ENCODE assay signal across 8 mouse cellular contexts in genomic region chr8:117334748-117335393, GRCm38 (mm10).
DNase-seq lines count a peak whose midpoint lies in the region; ATAC-seq lines count a peak whose summit lies in the region.

No protein-coding gene starts in this region.

- H3K27me3 ChIP-seq in embryonic facial prominence, embryonic 14.5 days (replicated peaks; ENCODE audit: control insufficient read depth, insufficient read depth, low read length) = no peaks in the 10 kb centered on the region
- H3K27me3 ChIP-seq in intestine, embryonic 16.5 days (replicated peaks; ENCODE audit: control insufficient read depth, insufficient read depth, low read length) = no peaks in the 10 kb centered on the region
- H3K27me3 ChIP-seq in liver, embryonic 16.5 days (ENCODE audit: control insufficient read depth, insufficient read depth, low read depth, low read length) = no peaks in the 10 kb centered on the region

- peak; percentile 29; the same call in 1 of the 2 replicates for ATAC-seq in frontal cortex, adult (ENCODE audit: low TSS enrichment)
- peak; percentile 45; the same call in 1 of the 2 replicates for ATAC-seq in embryonic facial prominence, embryonic 14.5 days (ENCODE audit: low read depth)
- peak; percentile 81 for ATAC-seq in intestine, embryonic 16.5 days
- ATAC-seq in liver, embryonic 16.5 days (ENCODE audit: low read depth) = peak; percentile 68

- peak overlapping the region; percentile 27; the same call in 1 of the 2 replicates for H3K9ac ChIP-seq in embryonic facial prominence, embryonic 14.5 days (ENCODE audit: low read depth, low read length)
- peak overlapping the region; percentile 58 for H3K9ac ChIP-seq in intestine, embryonic 16.5 days (ENCODE audit: low read depth, low read length)
- H3K9ac ChIP-seq in liver, embryonic 16.5 days (ENCODE audit: low read depth, low read length) = peak overlapping the region; percentile 66

- 24% methylated on average over 12 of the region's 14 CpGs for WGBS in embryonic facial prominence, embryonic 14.5 days
- 24% methylated on average over 14 of the region's 14 CpGs for WGBS in intestine, embryonic 16.5 days
- 28% methylated on average over 14 of the region's 14 CpGs for WGBS in liver, embryonic 16.5 days (ENCODE audit: insufficient replicate concordance)

- H3K9me3 ChIP-seq in embryonic facial prominence, embryonic 14.5 days (ENCODE audit: control insufficient read depth, low read length) = no peaks in the 10 kb centered on the region
- no peaks in the 10 kb centered on the region for H3K9me3 ChIP-seq in intestine, embryonic 16.5 days (ENCODE audit: control insufficient read depth, low read length)
- H3K9me3 ChIP-seq in liver, embryonic 16.5 days (replicated peaks; ENCODE audit: control insufficient read depth, low read length) = no peaks in the 10 kb centered on the region

- peak overlapping the region; percentile 48 for H3K27ac ChIP-seq in embryonic facial prominence, embryonic 14.5 days (replicated peaks; ENCODE audit: low read depth, low read length)
- peak overlapping the region; percentile 99 for H3K27ac ChIP-seq in intestine, embryonic 16.5 days (ENCODE audit: low read length)
- H3K27ac ChIP-seq in liver, embryonic 16.5 days (ENCODE audit: low read length) = peak overlapping the region; percentile 91

- DNase-seq in frontal cortex, postnatal 10 days (ENCODE audit: low spot score in 2 of 2) = no peak
- peak; percentile 72 for DNase-seq in embryonic facial prominence, embryonic 14.5 days (ENCODE audit: low spot score)
- DNase-seq in adipocyte (ENCODE audit: low spot score) = no peak
- no peak for DNase-seq in thymus, adult 18-20 months
- DNase-seq in layer of hippocampus, postnatal 10 days (ENCODE audit: low spot score in 2 of 2) = no peak

- no peaks in the 10 kb centered on the region for H3K36me3 ChIP-seq in embryonic facial prominence, embryonic 14.5 days (ENCODE audit: control insufficient read depth, insufficient read depth, low read length)
- H3K36me3 ChIP-seq in intestine, embryonic 16.5 days (ENCODE audit: control insufficient read depth, insufficient read depth, low read length) = no peaks in the 10 kb centered on the region
- H3K36me3 ChIP-seq in liver, embryonic 16.5 days (ENCODE audit: control insufficient read depth, insufficient read depth) = no peaks in the 10 kb centered on the region

- H3K4me2 ChIP-seq in embryonic facial prominence, embryonic 14.5 days (ENCODE audit: low read depth, low read length) = peak overlapping the region; percentile 12; the same call in 1 of the 2 replicates
- peak overlapping the region; percentile 62 for H3K4me2 ChIP-seq in intestine, embryonic 16.5 days (ENCODE audit: low read depth, low read length)
- H3K4me2 ChIP-seq in liver, embryonic 16.5 days (ENCODE audit: low read depth, low read length) = peak overlapping the region; percentile 59

- H3K4me1 ChIP-seq in embryonic facial prominence, embryonic 14.5 days (ENCODE audit: control insufficient read depth, insufficient read depth, low read length) = peaks cover 41% of the 10 kb centered on the region
- H3K4me1 ChIP-seq in intestine, embryonic 16.5 days (ENCODE audit: control insufficient read depth, insufficient read depth, low read length) = peaks cover 68% of the 10 kb centered on the region
- H3K4me1 ChIP-seq in liver, embryonic 16.5 days (ENCODE audit: control insufficient read depth, low read depth, low read length) = peaks cover 71% of the 10 kb centered on the region

- H3K4me3 ChIP-seq in embryonic facial prominence, embryonic 14.5 days (ENCODE audit: low read depth, low read length) = no peak overlapping the region
- H3K4me3 ChIP-seq in intestine, embryonic 16.5 days (ENCODE audit: low read length) = peak overlapping the region; percentile 25
- H3K4me3 ChIP-seq in liver, embryonic 16.5 days (ENCODE audit: low read depth, low read length) = peak overlapping the region; percentile 41

Comparison
In these comparisons a context has a peak if more than half of its experiments do, and no peak if none do; other contexts are left out.
1. ATAC-seq: peak in every context shown above with its lines; median percentile 81 in intestine, embryonic 16.5 days; 68 in liver, embryonic 16.5 days; 45 in embryonic facial prominence, embryonic 14.5 days; 29 in frontal cortex, adult.
2. H3K27ac ChIP-seq: peak in every context shown above with its lines; median percentile 99 in intestine, embryonic 16.5 days; 91 in liver, embryonic 16.5 days; 48 in embryonic facial prominence, embryonic 14.5 days.
3. H3K4me2 ChIP-seq: peak in every context shown above with its lines; median percentile 62 in intestine, embryonic 16.5 days; 59 in liver, embryonic 16.5 days; 12 in embryonic facial prominence, embryonic 14.5 days.